Mouse (Mus musculus): ENCODE measurements around the gene Ankef1. TPM values are rescaled to one million over a fixed set of nuclear protein-coding genes. Genes with fewer than 3 reads are reported as not detected.

The Ankef1 gene
- polyA plus RNA-seq, 1 experiment from 2014 or later: 0.75 TPM

Other genes with a start within 250 kb of the Ankef1 start
- gene Pak7, start 113.9 kb upstream of the Ankef1 start, polyA plus RNA-seq (2016; fragmentation: Nextera tagmentation; extraction: Ambion mirVana): 3.4 and 10.8 TPM in 2 replicates
- gene Snap25, start 211.5 kb downstream of the Ankef1 start, polyA plus RNA-seq (2016; fragmentation: Nextera tagmentation; extraction: Ambion mirVana): 27.8 and 39.4 TPM in 2 replicates

Data from hindbrain, embryonic 10.5 days (tissue).